Mouse (Mus musculus) liver, embryonic 14.5 days (tissue): Measurements from ENCODE around the gene Tpgs1. TPM values are rescaled to one million over a fixed set of nuclear protein-coding genes. Genes with fewer than 3 reads are reported as not detected.

Source experiments
- ATAC-seq: fragments of 200-750 bp; cut with Nextera tagmentation; 2 replicates; pipeline ENCODE4 v1.8.0; 2017; ENCODE audit warnings: moderate number of reproducible peaks, mild to moderate bottlenecking, moderate library complexity; ENCODE audit not compliant: insufficient read depth
- DNase-seq, 3 experiments: peaks; one replicate each; pipeline ENCODE4 v3.0.0-alpha.2; 2012 to 2013; ENCODE audit warnings: low read depth in 3 of 3, low spot score in 3 of 3
- H3K27ac ChIP-seq: fragments of 300-500 bp; sonication (generic); 2 replicates; pipeline ENCODE4 v1.5.1; 2014; ENCODE audit warnings: moderate library complexity, mild to moderate bottlenecking, control low read depth, inconsistent platforms
- H3K27me3 ChIP-seq: fragments of 300-500 bp; sonication (generic); 2 replicates; pipeline ENCODE4 v1.6.1; 2014; ENCODE audit warnings: mild to moderate bottlenecking, low read length, moderate library complexity; ENCODE audit not compliant: control insufficient read depth, insufficient read depth
- H3K36me3 ChIP-seq: fragments of 300-500 bp; sonication (generic); replicated peaks from 2 replicates; pipeline ENCODE4 v1.6.1; 2014; ENCODE audit warnings: low read depth; ENCODE audit not compliant: control insufficient read depth, insufficient read depth
- H3K4me1 ChIP-seq, 2 experiments: fragments of 200-500 bp in 1 of 2; fragments of 300-500 bp in 1 of 2; sonication (generic) in 1 of 2; replicated peaks; 2 replicates each; pipeline ENCODE4 v1.6.1; 2012 to 2014; ENCODE audit warnings: antibody characterized with exemption in 1 of 2, inconsistent platforms in 1 of 2, low read length in 1 of 2; ENCODE audit not compliant: control insufficient read depth in 2 of 2, insufficient read depth in 2 of 2
- H3K4me2 ChIP-seq: fragments of 300-500 bp; sonication (generic); 2 replicates; pipeline ENCODE4 v1.6.1; 2014; ENCODE audit warnings: low read depth, mild to moderate bottlenecking, control low read depth, moderate library complexity
- H3K4me3 ChIP-seq, 2 experiments: fragments of 200-500 bp in 1 of 2; fragments of 300-500 bp in 1 of 2; sonication (generic) in 1 of 2; 2 replicates each; pipeline ENCODE4 v1.5.1; 2012 to 2014; ENCODE audit warnings: low read depth in 2 of 2, low read length in 2 of 2, mild to moderate bottlenecking in 2 of 2, control low read depth in 1 of 2, inconsistent platforms in 1 of 2, moderate library complexity in 1 of 2; ENCODE audit not compliant: insufficient read depth in 1 of 2
- H3K9ac ChIP-seq: fragments of 300-500 bp; sonication (generic); replicated peaks from 2 replicates; pipeline ENCODE4 v1.6.1; 2014; ENCODE audit warnings: mild to moderate bottlenecking, control low read depth, moderate library complexity
- H3K9me3 ChIP-seq: fragments of 300-500 bp; sonication (generic); 2 replicates; pipeline ENCODE4 v1.6.1; 2016; ENCODE audit warnings: low read length, mixed read lengths; ENCODE audit not compliant: control insufficient read depth
- CTCF ChIP-seq: IDR thresholded peaks from 2 replicates; pipeline ENCODE4 v1.5.1; 2016; ENCODE audit warnings: antibody characterized with exemption, low read depth, control low read depth
- EP300 ChIP-seq: IDR thresholded peaks from 2 replicates; pipeline ENCODE4 v1.6.1; 2016; ENCODE audit warnings: antibody characterized with exemption, low read depth
- WGBS: fragments of 180-500 bp; shearing (Covaris S2); extraction: QIAGEN DNeasy Blood & Tissue Kit; methylation state at CpG from one replicate; pipeline ENCODE4 v1.1.7; 2014; ENCODE audit not compliant: insufficient replicate concordance; 5-methylcytosine and 5-hydroxymethylcytosine counted together
- polyA plus RNA-seq, 2 experiments: library from polyadenylated mRNA; depleted of rRNA in 1 of 2; stranded (reverse) in 1 of 2; unstranded in 1 of 2; fragments of >200 nt; fragmentation: Nextera tagmentation in 1 of 2; extraction: Ambion mirVana in 1 of 2; gene quantifications; 2 replicates each; pipeline versions ENCODE4 v1.2.1 to v1.2.3; 2012 to 2014

The Tpgs1 gene
- polyA plus RNA-seq, 2 experiments: 14.3 to 25.7 TPM

- no peak for ATAC-seq
- WGBS: 86% methylated on average over 3 of the region's 3 CpGs
- no peaks in the 10 kb centered on the region; the same call in 1 of the 2 replicates for H3K9me3 ChIP-seq
- H3K4me3 ChIP-seq: no peak overlapping the region
- no peak overlapping the region for H3K9ac ChIP-seq
- H3K27ac ChIP-seq: no peak overlapping the region
- DNase-seq: no peak
- no peak overlapping the region for H3K4me2 ChIP-seq
- no peaks in the 10 kb centered on the region for H3K27me3 ChIP-seq
- H3K4me1 ChIP-seq: peaks cover 4 to 5% of the 10 kb centered on the region in 2 experiments
- TF ChIP-seq CTCF (no peak), EP300 (no peak)
- H3K36me3 ChIP-seq: peaks cover 44% of the 10 kb centered on the region
Observed at GRCm38 (mm10) chr10:79689178-79689577, 20.0 kb downstream of the Tpgs1 start.

DNA sequence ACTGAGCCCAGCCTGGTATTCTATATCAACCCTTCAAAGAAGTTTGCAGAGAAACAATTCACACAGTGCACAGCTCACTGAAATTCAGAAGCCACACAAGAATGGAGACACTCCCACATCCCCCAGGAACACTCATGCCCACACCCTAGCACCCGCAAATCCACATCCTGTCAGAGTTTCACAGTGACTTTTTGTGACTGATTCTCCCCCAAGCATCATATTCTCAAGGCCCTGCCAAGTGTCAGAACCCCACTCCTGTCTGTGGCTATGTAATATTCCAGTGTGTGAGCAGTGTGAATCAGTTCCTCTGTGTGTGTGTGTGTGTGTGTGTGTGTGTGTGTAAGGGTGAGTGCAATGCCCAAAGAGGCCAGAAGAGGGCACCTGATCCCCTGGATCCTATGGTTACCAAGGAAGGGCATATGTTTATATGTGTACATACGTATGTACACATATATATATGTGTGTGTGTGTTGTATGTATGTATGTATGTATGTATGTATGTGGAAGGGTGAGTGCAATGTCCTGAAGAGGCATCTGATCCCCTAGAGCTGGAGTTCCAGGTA lies 22.9 kb downstream of the Tpgs1 start:
- ATAC-seq: no peak
- Histone ChIP-seq H3K27me3 (no peaks in the 10 kb centered on the region), H3K4me3 (no peak overlapping the region), H3K9ac (no peak overlapping the region), H3K4me2 (no peak overlapping the region), H3K9me3 (no peaks in the 10 kb centered on the region; the same call in 1 of the 2 replicates), H3K4me1 (peaks cover 0 to 9% of the 10 kb centered on the region in 2 experiments; a peak in 2 of 4 replicates), H3K36me3 (peaks cover 19% of the 10 kb centered on the region), H3K27ac (no peak overlapping the region)
- WGBS: 88% methylated on average over 2 of the region's 2 CpGs
- TF ChIP-seq EP300 (no peak), CTCF (peak; percentile 52)
- DNase-seq: no peak

DNA sequence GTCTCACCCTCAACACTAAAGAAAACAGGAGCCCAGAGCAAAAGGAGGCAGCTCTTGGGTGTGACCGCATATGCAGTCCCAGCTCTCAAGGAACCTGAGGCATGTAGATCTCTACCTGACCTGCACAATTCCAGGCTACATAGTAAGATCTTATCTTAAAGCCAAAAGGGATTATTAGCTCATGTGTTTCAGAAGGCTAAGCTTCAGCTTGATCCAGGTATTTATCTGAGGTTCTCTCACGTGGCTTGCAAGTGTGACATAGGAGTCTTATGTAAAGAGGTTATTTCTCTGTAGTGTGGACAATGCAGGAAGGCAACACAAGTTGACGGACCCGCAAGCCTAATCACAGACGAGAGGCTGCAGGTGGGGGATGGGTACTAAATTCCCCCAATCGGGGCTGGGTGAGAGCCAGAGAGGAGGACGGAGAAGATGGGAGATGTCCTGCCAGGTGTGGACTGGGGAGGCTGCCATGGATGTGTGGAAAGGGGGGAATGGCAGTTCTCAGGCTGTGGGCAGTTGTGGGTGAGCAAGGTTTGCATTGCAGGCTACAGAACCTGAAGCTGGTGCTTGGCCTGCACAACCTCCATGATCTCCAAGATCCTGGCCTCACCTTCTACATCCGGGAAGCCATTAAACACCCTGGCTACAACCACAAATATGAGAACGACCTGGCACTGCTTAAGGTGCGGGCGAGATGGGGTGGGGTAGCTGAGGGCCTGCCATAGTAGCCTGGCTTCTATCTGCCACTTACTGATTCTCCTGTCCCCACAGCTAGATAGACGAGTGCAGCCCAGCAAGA lies 24.6 kb downstream of the Tpgs1 start:
- TF ChIP-seq EP300 (no peak), CTCF (no peak)
- Histone ChIP-seq H3K9ac (no peak overlapping the region), H3K4me1 (peaks cover 0 to 9% of the 10 kb centered on the region in 2 experiments; a peak in 2 of 4 replicates)

GRCm38 (mm10) chr10:79694379-79694655 lies 25.1 kb downstream of the Tpgs1 start:
- H3K9me3 ChIP-seq: no peaks in the 10 kb centered on the region; the same call in 1 of the 2 replicates
- H3K9ac ChIP-seq: no peak overlapping the region
- TF ChIP-seq EP300: no peak
- TF ChIP-seq CTCF: no peak
- peaks cover 0 to 9% of the 10 kb centered on the region in 2 experiments; a peak in 2 of 4 replicates for H3K4me1 ChIP-seq
- no peak overlapping the region for H3K27ac ChIP-seq
- H3K27me3 ChIP-seq: no peaks in the 10 kb centered on the region
- H3K36me3 ChIP-seq: no peaks in the 10 kb centered on the region
- DNase-seq: no peak
- no peak for ATAC-seq
- no peak overlapping the region for H3K4me2 ChIP-seq
- no peak overlapping the region for H3K4me3 ChIP-seq
- 76% methylated on average over 6 of the region's 6 CpGs for WGBS

More for the DNA sequence above, 24.6 kb downstream of the Tpgs1 start:
- no peak overlapping the region for H3K4me3 ChIP-seq
- H3K4me2 ChIP-seq: no peak overlapping the region
- no peaks in the 10 kb centered on the region; the same call in 1 of the 2 replicates for H3K9me3 ChIP-seq
- H3K27me3 ChIP-seq: no peaks in the 10 kb centered on the region
- DNase-seq (no peak), ATAC-seq (no peak)
- H3K27ac ChIP-seq: no peak overlapping the region
- WGBS: 65% methylated on average over 12 of the region's 12 CpGs
- H3K36me3 ChIP-seq: peaks cover 2% of the 10 kb centered on the region
